Mouse (Mus musculus) cerebellum, postnatal 10 days (tissue): Measurements from ENCODE around the gene Olfr533.
"Not testable (repeated sequence)": the region's sequence is repeated elsewhere in the genome, so short reads cannot be mapped to it uniquely, and the experiment has no call there.

Source experiments
- DNase-seq, 2 experiments: peaks; one replicate each; pipeline ENCODE4 v3.0.0; 2021; ENCODE audit warnings: mixed read lengths in 2 of 2

Olfr533 gene

GRCm38 (mm10) chr7:140463070-140463469 is at the start of gene Olfr533:
Gene Olfr533 (plus strand): TSS chr7:140463370.
- DNase-seq, result not testable (repeated sequence)

GRCm38 (mm10) chr7:140421539-140421938 is 41.6 kb upstream of the Olfr533 start, which contains the start of gene Olfr532:
Gene Olfr532 (minus strand): TSS chr7:140421639.
- no peak for DNase-seq

DNA sequence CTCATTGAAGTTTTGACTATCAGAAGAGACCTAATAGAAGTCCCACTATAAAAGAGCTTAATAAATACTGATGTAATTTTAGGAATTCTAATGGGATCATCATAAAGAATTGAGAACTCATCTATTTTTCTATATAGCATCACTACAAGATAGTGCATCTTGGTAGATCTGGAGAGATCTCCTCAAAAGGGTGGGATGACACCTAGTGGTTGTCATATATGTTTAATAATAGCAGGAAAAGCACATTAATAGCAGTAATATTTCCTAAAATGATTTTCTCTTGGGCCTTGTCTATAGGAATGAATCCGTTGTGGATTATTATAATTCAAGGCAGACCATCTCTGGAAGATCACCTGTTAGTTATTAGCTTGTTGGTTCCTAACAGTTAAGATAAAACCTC is 20.0 kb upstream of the Olfr533 start:
- peak in 1 of 2 experiments; percentile 16 for DNase-seq

- DNase-seq, result no peak
Measured at GRCm38 (mm10) chr7:140477886-140478285, 14.7 kb downstream of the Olfr533 start.

DNA sequence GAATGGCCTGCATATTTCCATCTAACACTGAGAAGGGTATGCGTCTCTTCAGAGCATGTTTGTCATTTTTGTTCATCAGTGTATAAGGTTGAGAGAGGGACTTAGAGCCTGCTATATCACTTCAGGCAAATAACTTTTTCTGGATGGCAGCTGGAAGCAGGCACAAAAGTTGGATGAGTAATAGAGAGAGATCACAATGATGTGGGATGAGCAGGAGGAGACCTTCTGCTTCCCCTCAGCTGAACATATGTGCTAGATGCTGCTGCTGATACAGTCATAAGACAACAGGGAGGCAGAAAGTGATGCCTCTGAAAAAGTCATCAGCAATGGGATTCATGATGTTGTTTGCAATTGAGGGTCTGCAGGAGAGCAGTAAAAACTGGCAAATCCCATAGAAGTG is 15.6 kb downstream of the Olfr533 start:
- DNase-seq, result no peak

- DNase-seq, result no peak
Measured at GRCm38 (mm10) chr7:140483916-140484315, 20.7 kb downstream of the Olfr533 start, which contains the start of gene Olfr535. Gene Olfr535 (plus strand): TSS chr7:140484216.

- DNase-seq, result no peak
Measured at GRCm38 (mm10) chr7:140488981-140489380, 25.8 kb downstream of the Olfr533 start.

DNA sequence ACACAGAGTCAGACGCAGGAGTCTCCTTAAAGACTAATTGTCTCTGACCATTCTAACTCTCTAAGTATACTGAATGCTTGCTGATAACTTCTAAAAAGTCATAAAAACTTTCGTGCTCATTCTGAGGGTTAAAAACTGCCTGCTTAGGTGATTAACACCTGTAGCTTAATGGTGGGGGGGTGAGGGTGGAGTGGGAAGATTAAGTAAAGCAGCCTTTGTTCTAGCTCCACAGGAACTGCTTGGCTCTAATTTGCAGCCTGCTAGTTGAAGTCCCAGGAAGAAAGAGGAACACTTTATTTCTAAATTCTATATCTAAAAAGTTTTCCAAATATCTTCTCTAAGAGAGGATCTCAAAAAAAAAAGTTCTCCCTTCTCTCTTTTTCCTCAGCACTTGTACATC is 31.1 kb downstream of the Olfr533 start:
- DNase-seq, result no peak

DNA sequence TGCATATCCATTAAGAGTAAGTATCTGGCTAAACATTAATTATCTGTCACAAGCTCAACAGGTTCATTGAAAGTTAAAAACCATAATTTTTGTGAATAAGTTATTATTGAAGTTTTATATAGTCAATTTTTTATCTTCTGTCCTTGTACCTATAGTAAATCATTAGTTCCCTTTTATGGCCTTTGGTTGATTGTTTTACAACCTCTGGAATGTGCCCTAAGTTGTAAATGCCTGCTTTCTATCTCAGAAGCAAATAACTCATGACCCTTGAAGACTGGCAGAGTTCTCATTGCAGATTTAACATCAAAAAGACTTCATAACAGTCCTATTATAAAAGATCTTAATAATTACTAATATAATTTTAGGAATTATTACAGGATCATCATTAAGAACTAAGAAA is 31.5 kb downstream of the Olfr533 start:
- DNase-seq, result no peak

GRCm38 (mm10) chr7:140507346-140508021 is 44.3 kb downstream of the Olfr533 start, which contains the start of gene Olfr536:
Gene Olfr536 (minus strand): TSS chr7:140507396.
- peak; percentile 59 to 66 for DNase-seq
